Comparison of ENCODE assay signal across 8 mouse cellular contexts in the genomic region with DNA sequence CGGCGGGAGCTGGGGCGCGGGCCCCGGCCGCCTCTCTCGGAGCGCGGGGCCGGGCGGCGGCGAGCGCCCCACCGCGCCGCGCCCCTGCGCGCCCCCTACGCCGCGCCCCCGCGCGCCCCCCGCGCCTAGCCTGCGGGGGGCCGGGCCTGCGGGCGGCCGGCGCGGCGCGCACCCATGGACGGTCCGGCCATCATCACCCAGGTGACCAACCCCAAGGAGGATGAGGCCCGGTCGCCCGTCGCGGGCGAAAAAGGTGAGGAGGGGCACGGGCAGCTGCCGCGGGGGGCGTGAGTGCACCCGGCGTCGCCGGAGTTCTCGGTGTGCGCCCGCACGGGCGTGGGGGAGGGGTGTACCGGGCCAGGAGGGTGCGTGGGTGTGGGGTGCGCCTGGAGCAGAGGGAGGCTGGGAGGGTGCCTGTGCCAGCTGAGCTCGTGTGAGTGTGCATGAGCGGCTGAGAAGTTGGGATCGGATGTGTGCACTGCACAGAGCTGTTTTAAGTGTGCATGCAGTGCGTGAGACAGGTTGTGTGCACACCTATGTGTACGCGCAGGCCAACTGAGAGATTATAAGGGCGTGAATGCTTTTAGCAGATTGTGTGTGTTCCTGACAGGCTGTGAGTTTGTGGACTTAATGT. TPM values are rescaled to one million over a fixed set of nuclear protein-coding genes. Genes with fewer than 3 reads are reported as not detected.
DNase-seq lines count a peak whose midpoint lies in the region; ATAC-seq and TF ChIP-seq lines count a peak whose summit lies in the region.

No protein-coding gene starts in this region.

- peak overlapping the region; percentile 98 for H3K4me2 ChIP-seq in heart, embryonic 12.5 days
- peak overlapping the region; percentile 92 for H3K4me2 ChIP-seq in kidney, postnatal 0 days (ENCODE audit: low read length)

- no peaks in the 10 kb centered on the region for H3K79me2 ChIP-seq in liver, adult 2 months (ENCODE audit: control insufficient read depth, insufficient read depth, low read length)

- peak; percentile 4; the same call in 1 of the 2 replicates for ATAC-seq in common myeloid progenitor, adult 5-6 weeks (replicated peaks; ENCODE audit: low read depth, poor library complexity, severe bottlenecking)
- ATAC-seq in heart, embryonic 12.5 days (ENCODE audit: insufficient number of reproducible peaks, low FRiP score) = peak; percentile 22; the same call in 1 of the 2 replicates
- ATAC-seq in kidney, postnatal 0 days (replicated peaks; ENCODE audit: low FRiP score, low read depth) = peak; percentile 11

- H3K27ac ChIP-seq in heart, embryonic 12.5 days (ENCODE audit: poor library complexity, severe bottlenecking) = peak overlapping the region; percentile 84
- H3K27ac ChIP-seq in kidney, postnatal 0 days = peak overlapping the region; percentile 91
- no peak overlapping the region for H3K27ac ChIP-seq in liver, adult 2 months (replicated peaks; ENCODE audit: insufficient read depth, low read depth, low read length)

- WGBS in heart, embryonic 12.5 days = 7% methylated on average over 66 of the region's 68 CpGs
- under 1% methylated on average over 63 of the region's 68 CpGs for WGBS in kidney, postnatal 0 days
- 10% methylated on average over 54 of the region's 68 CpGs for WGBS in liver, adult 2 months

- DNase-seq in urinary bladder, adult 18-20 months (ENCODE audit: low spot score in 2 of 2) = peak; percentile 58 to 59
- no peak for DNase-seq in urinary bladder, postnatal 10 days (ENCODE audit: low spot score)
- no peak for DNase-seq in kidney, postnatal 0 days (ENCODE audit: low spot score)
- no peak for DNase-seq in liver, adult 2 months (ENCODE audit: extremely low read depth, low read depth, low spot score)
- peak; percentile 61 for DNase-seq in naive thymus-derived CD4-positive, alpha-beta T cell, adult 2 months (ENCODE audit: low read depth)
- DNase-seq in thymus, postnatal 10 days (ENCODE audit: low spot score in 2 of 2) = peak; percentile 67

- peaks cover 28% of the 10 kb centered on the region for H3K4me1 ChIP-seq in heart, embryonic 12.5 days (replicated peaks)
- H3K4me1 ChIP-seq in kidney, postnatal 0 days (replicated peaks; ENCODE audit: insufficient read depth, low read length) = peaks cover 32% of the 10 kb centered on the region
- peaks cover 3% of the 10 kb centered on the region; the same call in 1 of the 2 replicates for H3K4me1 ChIP-seq in liver, adult 2 months (ENCODE audit: control insufficient read depth, insufficient read depth, low read length)

- H3K4me3 ChIP-seq in heart, embryonic 12.5 days = peak overlapping the region; percentile 82
- H3K4me3 ChIP-seq in kidney, postnatal 0 days (replicated peaks; ENCODE audit: low read depth, low read length) = peak overlapping the region; percentile 88
- peak overlapping the region; percentile 59 for H3K4me3 ChIP-seq in liver, adult 2 months (ENCODE audit: insufficient read depth, low read depth, low read length)

- TF ChIP-seq POLR2A in liver, adult 2 months (IDR thresholded peaks at IDR 0.05; ENCODE audit: extremely low read depth, insufficient read depth, low read length) = no peak

- TF ChIP-seq CTCF in kidney, postnatal 0 days (IDR thresholded peaks at IDR 0.05; ENCODE audit: low read depth) = no peak
- TF ChIP-seq CTCF in liver, adult 2 months (IDR thresholded peaks at IDR 0.05; ENCODE audit: low read depth, low read length) = no peak

- no peaks in the 10 kb centered on the region for H3K9me3 ChIP-seq in heart, embryonic 12.5 days (replicated peaks)
- no peaks in the 10 kb centered on the region for H3K9me3 ChIP-seq in kidney, postnatal 0 days (replicated peaks; ENCODE audit: low read length)

- H3K27me3 ChIP-seq in heart, embryonic 12.5 days (replicated peaks) = no peaks in the 10 kb centered on the region
- no peaks in the 10 kb centered on the region for H3K27me3 ChIP-seq in kidney, postnatal 0 days (ENCODE audit: insufficient read depth, low read length)
- H3K27me3 ChIP-seq in liver, adult 2 months (ENCODE audit: control insufficient read depth, insufficient read depth, low read length) = no peaks in the 10 kb centered on the region

- H3K9ac ChIP-seq in heart, embryonic 12.5 days = peak overlapping the region; percentile 89
- peak overlapping the region; percentile 90 for H3K9ac ChIP-seq in kidney, postnatal 0 days (ENCODE audit: low read depth, low read length)
- H3K9ac ChIP-seq in liver, adult 2 months (ENCODE audit: low read depth, low read length) = peak overlapping the region; percentile 75

- H3K36me3 ChIP-seq in heart, embryonic 12.5 days = peaks cover 3% of the 10 kb centered on the region; the same call in 1 of the 2 replicates
- H3K36me3 ChIP-seq in kidney, postnatal 0 days (ENCODE audit: insufficient read depth, low read length) = no peaks in the 10 kb centered on the region
- H3K36me3 ChIP-seq in liver, adult 2 months (ENCODE audit: control insufficient read depth, insufficient read depth, low read length) = no peaks in the 10 kb centered on the region

RNA-seq across cellular contexts. Expression of a gene that starts 0.6 kb away (rescaled TPM):
- 6.3 and 7.8 TPM in 2 replicates for total RNA-seq in common myeloid progenitor, adult 5-6 weeks (2017)
- 7.8 and 9.7 TPM in 2 replicates for polyA plus RNA-seq in heart, embryonic 12.5 days (2016; fragmentation: Nextera tagmentation; extraction: Ambion mirVana)
- polyA plus RNA-seq in kidney, postnatal 0 days (2015; fragmentation: Nextera tagmentation; extraction: Ambion mirVana) = 21.9 and 24.2 TPM in 2 replicates
- total RNA-seq in liver, adult 2 months (2014; rRNA removed) = 2.5 and 4.0 TPM in 2 replicates
- 2.8 and 3.5 TPM in 2 replicates for polyA plus RNA-seq in liver, adult 2 months (2012; rRNA removed)

Comparison
In these comparisons a context has a peak if more than half of its experiments do, and no peak if none do; other contexts are left out.
1. DNase-seq: peak in urinary bladder, adult 18-20 months (2 of 2), naive thymus-derived CD4-positive, alpha-beta T cell, adult 2 months (single experiment) and thymus, postnatal 10 days (2 of 2); none in urinary bladder, postnatal 10 days (single experiment), kidney, postnatal 0 days (single experiment) and liver, adult 2 months (single experiment).
2. Peak in every context shown above with its lines, with median percentiles within 50 percentile points of each other: ATAC-seq, H3K4me3 ChIP-seq and H3K9ac ChIP-seq.